Mouse (Mus musculus) midbrain, embryonic 11.5 days (tissue): ENCODE results near the gene Krt9. TPM values are rescaled to one million over a fixed set of nuclear protein-coding genes. Genes with fewer than 3 reads are reported as not detected.

Experiments used
- ATAC-seq: fragments of 200-750 bp; cut with Nextera tagmentation; 2 replicates; pipeline ENCODE4 v1.8.0; 2017; ENCODE audit warnings: moderate TSS enrichment, moderate library complexity; ENCODE audit not compliant: low FRiP score
- DNase-seq: peaks from one replicate; pipeline ENCODE4 v3.0.0; 2015; ENCODE audit warnings: low spot score; ENCODE audit errors: missing footprints
- H3K27ac ChIP-seq: fragments of 300-500 bp; sonication (generic); 2 replicates; pipeline ENCODE4 v1.5.1; 2014; ENCODE audit warnings: low read depth, low read length
- H3K27me3 ChIP-seq: fragments of 300-500 bp; sonication (generic); 2 replicates; pipeline ENCODE4 v1.6.1; 2014; ENCODE audit warnings: mild to moderate bottlenecking, low read length, moderate library complexity, mixed read lengths; ENCODE audit not compliant: control insufficient read depth, insufficient read depth
- H3K36me3 ChIP-seq: fragments of 300-500 bp; sonication (generic); 2 replicates; pipeline ENCODE4 v1.6.1; 2014; ENCODE audit warnings: mild to moderate bottlenecking, low read length, moderate library complexity, mixed read lengths; ENCODE audit not compliant: control insufficient read depth, insufficient read depth
- H3K4me1 ChIP-seq: fragments of 300-500 bp; sonication (generic); 2 replicates; pipeline ENCODE4 v1.6.1; 2014; ENCODE audit warnings: low read length; ENCODE audit not compliant: control insufficient read depth, insufficient read depth
- H3K4me2 ChIP-seq: fragments of 300-500 bp; sonication (generic); 2 replicates; pipeline ENCODE4 v1.6.1; 2014; ENCODE audit warnings: mild to moderate bottlenecking, moderate library complexity
- H3K4me3 ChIP-seq: fragments of 300-500 bp; sonication (generic); 2 replicates; pipeline ENCODE4 v1.5.1; 2014; ENCODE audit warnings: low read depth, low read length
- H3K9ac ChIP-seq: fragments of 300-500 bp; sonication (generic); 2 replicates; pipeline ENCODE4 v1.6.1; 2014; ENCODE audit warnings: low read length
- H3K9me3 ChIP-seq: fragments of 300-500 bp; sonication (generic); 2 replicates; pipeline ENCODE4 v1.6.1; 2016; ENCODE audit warnings: low read length; ENCODE audit not compliant: control insufficient read depth
- WGBS: fragments of 180-500 bp; shearing (Covaris S2); extraction: QIAGEN DNeasy Blood & Tissue Kit; methylation state at CpG from one replicate; pipeline ENCODE4 v1.1.7; 2014; 5-methylcytosine and 5-hydroxymethylcytosine counted together
- polyA plus RNA-seq: library from polyadenylated mRNA; unstranded; fragments of >200 nt; fragmentation: Nextera tagmentation; extraction: Ambion mirVana; gene quantifications from 2 replicates; pipeline ENCODE4 v1.2.1, GENCODE M21; 2014

Gene Krt9
- polyA plus RNA-seq, 1 experiment from 2014 or later: not detected

- Histone ChIP-seq H3K27me3 (no peaks in the 10 kb centered on the region), H3K9me3 (no peaks in the 10 kb centered on the region), H3K27ac (no peak overlapping the region), H3K4me2 (no peak overlapping the region), H3K36me3 (no peaks in the 10 kb centered on the region), H3K4me3 (no peak overlapping the region), H3K4me1 (no peaks in the 10 kb centered on the region), H3K9ac (no peak overlapping the region)
- no peak for DNase-seq
- no peak for ATAC-seq
- 71% methylated on average over 4 of the region's 4 CpGs for WGBS
Observed at GRCm38 (mm10) chr11:100198666-100199065, 5.6 kb upstream of the Krt9 start.

GRCm38 (mm10) chr11:100191820-100192219, 1.2 kb downstream of the Krt9 start:
- Histone ChIP-seq H3K4me2 (no peak overlapping the region), H3K9me3 (no peaks in the 10 kb centered on the region), H3K36me3 (no peaks in the 10 kb centered on the region), H3K9ac (no peak overlapping the region), H3K27me3 (no peaks in the 10 kb centered on the region), H3K27ac (no peak overlapping the region), H3K4me1 (no peaks in the 10 kb centered on the region), H3K4me3 (no peak overlapping the region)
- DNase-seq (no peak), ATAC-seq (no peak)
- 84% methylated on average over 3 of the region's 3 CpGs for WGBS

- Histone ChIP-seq H3K9ac (no peak overlapping the region), H3K9me3 (no peaks in the 10 kb centered on the region), H3K4me1 (no peaks in the 10 kb centered on the region), H3K4me2 (no peak overlapping the region), H3K36me3 (no peaks in the 10 kb centered on the region), H3K4me3 (no peak overlapping the region), H3K27me3 (no peaks in the 10 kb centered on the region), H3K27ac (no peak overlapping the region)
- WGBS: 88% methylated on average over 8 of the region's 8 CpGs
- ATAC-seq: no peak
- DNase-seq: no peak
Observed at GRCm38 (mm10) chr11:100186736-100187135, 6.3 kb downstream of the Krt9 start.

GRCm38 (mm10) chr11:100181725-100182124, 11.3 kb downstream of the Krt9 start:
- no peak overlapping the region for H3K9ac ChIP-seq
- no peak overlapping the region for H3K4me2 ChIP-seq
- no peaks in the 10 kb centered on the region for H3K36me3 ChIP-seq
- no peaks in the 10 kb centered on the region for H3K9me3 ChIP-seq
- H3K27me3 ChIP-seq: no peaks in the 10 kb centered on the region
- H3K4me3 ChIP-seq: no peak overlapping the region
- DNase-seq: no peak
- H3K27ac ChIP-seq: no peak overlapping the region
- no peak for ATAC-seq
- WGBS: 82% methylated on average over 7 of the region's 7 CpGs
- no peaks in the 10 kb centered on the region for H3K4me1 ChIP-seq

GRCm38 (mm10) chr11:100179260-100179659, 13.8 kb downstream of the Krt9 start:
- Histone ChIP-seq H3K4me3 (no peak overlapping the region), H3K4me2 (no peak overlapping the region), H3K36me3 (no peaks in the 10 kb centered on the region), H3K4me1 (no peaks in the 10 kb centered on the region), H3K9ac (no peak overlapping the region), H3K9me3 (no peaks in the 10 kb centered on the region), H3K27me3 (no peaks in the 10 kb centered on the region), H3K27ac (no peak overlapping the region)
- no peak for ATAC-seq
- no peak for DNase-seq
- 83% methylated on average over 3 of the region's 3 CpGs for WGBS

GRCm38 (mm10) chr11:100178307-100178706, 14.7 kb downstream of the Krt9 start:
- Histone ChIP-seq H3K4me1 (no peaks in the 10 kb centered on the region), H3K9ac (no peak overlapping the region), H3K9me3 (no peaks in the 10 kb centered on the region), H3K36me3 (no peaks in the 10 kb centered on the region), H3K27me3 (no peaks in the 10 kb centered on the region), H3K27ac (no peak overlapping the region), H3K4me3 (no peak overlapping the region), H3K4me2 (no peak overlapping the region)
- ATAC-seq (no peak), DNase-seq (no peak)
- WGBS: 84% methylated on average over 5 of the region's 5 CpGs

- ATAC-seq: no peak
Observed at GRCm38 (mm10) chr11:100176791-100177190, 16.3 kb downstream of the Krt9 start.

GRCm38 (mm10) chr11:100168765-100169762, 24.0 kb downstream of the Krt9 start:
- DNase-seq (peak; percentile 99), ATAC-seq (peak; percentile 57; the same call in 1 of the 2 replicates)
- Histone ChIP-seq H3K9me3 (no peaks in the 10 kb centered on the region), H3K9ac (no peak overlapping the region), H3K4me1 (no peaks in the 10 kb centered on the region), H3K4me2 (no peak overlapping the region), H3K36me3 (no peaks in the 10 kb centered on the region), H3K4me3 (no peak overlapping the region), H3K27me3 (no peaks in the 10 kb centered on the region), H3K27ac (no peak overlapping the region)
- 36% methylated on average over 14 of the region's 14 CpGs for WGBS

More at GRCm38 (mm10) chr11:100176791-100177190, 16.3 kb downstream of the Krt9 start:
- Histone ChIP-seq H3K27ac (no peak overlapping the region), H3K4me1 (no peaks in the 10 kb centered on the region), H3K9me3 (no peaks in the 10 kb centered on the region), H3K27me3 (no peaks in the 10 kb centered on the region), H3K9ac (no peak overlapping the region), H3K36me3 (no peaks in the 10 kb centered on the region), H3K4me2 (no peak overlapping the region), H3K4me3 (no peak overlapping the region)
- 80% methylated on average over 9 of the region's 9 CpGs for WGBS
- no peak for DNase-seq

GRCm38 (mm10) chr11:100168071-100168470, 25.0 kb downstream of the Krt9 start:
- WGBS: 89% methylated on average over 8 of the region's 8 CpGs
- Histone ChIP-seq H3K27me3 (no peaks in the 10 kb centered on the region), H3K4me3 (no peak overlapping the region), H3K4me2 (no peak overlapping the region), H3K9ac (no peak overlapping the region), H3K36me3 (no peaks in the 10 kb centered on the region), H3K27ac (no peak overlapping the region), H3K4me1 (no peaks in the 10 kb centered on the region), H3K9me3 (no peaks in the 10 kb centered on the region)
- ATAC-seq (no peak), DNase-seq (no peak)
